Mouse (Mus musculus): ENCODE results near the gene Hnf4a. TPM values are rescaled to one million over a fixed set of nuclear protein-coding genes. Genes with fewer than 3 reads are reported as not detected.
"Not testable (repeated sequence)": the region's sequence is repeated elsewhere in the genome, so short reads cannot be mapped to it uniquely, and the experiment has no call there.

Hnf4a gene
- polyA plus RNA-seq (2015; fragmentation: Nextera tagmentation; extraction: Ambion mirVana): 85.1 and 85.9 TPM in 2 replicates

DNA sequence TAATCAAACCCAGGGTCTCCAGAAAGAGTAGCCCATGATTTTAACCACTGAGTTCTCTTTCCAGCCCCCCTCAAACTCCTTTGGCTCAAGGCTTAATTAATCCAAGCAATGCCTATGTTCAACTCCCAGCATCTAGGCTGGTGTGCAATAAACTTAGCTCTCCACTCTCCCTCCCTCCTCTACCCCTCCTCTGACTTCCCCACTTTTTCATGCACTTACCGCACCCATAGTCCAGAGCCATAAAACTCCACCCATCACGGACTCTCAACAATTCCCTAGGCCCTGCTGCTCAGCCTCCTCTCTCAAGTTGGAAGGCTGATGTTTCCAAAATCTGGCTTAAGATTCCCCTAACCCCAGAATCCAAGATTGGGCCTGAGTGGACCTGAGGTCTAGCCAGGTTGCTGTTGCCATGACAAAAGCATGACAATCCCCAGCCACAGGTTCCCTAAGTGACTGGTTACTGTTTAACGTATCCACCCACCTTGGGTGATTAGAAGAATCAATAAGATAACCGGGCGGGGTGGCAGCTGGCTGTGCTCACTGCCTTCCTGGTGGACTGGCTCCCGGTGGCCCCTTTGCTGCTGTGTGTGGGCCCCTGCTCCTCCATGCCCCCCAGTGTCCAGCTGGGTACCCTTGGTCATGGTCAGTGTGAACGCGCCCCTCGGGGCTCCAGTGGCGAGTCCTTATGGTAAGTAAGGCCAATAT is at the start of gene Hnf4a:
Gene Hnf4a, plus strand, starts transcription at position 509 of the 705 bp plus-strand sequence.
- no peaks in the 10 kb centered on the region for H3K36me3 ChIP-seq
- peak within 1 kb of the TSS; percentile 77 for H3K27ac ChIP-seq
- no peaks in the 10 kb centered on the region for H3K27me3 ChIP-seq (replicated peaks)
- peaks cover 10% of the 10 kb centered on the region for H3K4me1 ChIP-seq (replicated peaks)
- 55% methylated on average over 10 of the region's 10 CpGs for WGBS
- H3K4me2 ChIP-seq (replicated peaks): peak within 1 kb of the TSS; percentile 43
- H3K4me3 ChIP-seq (replicated peaks): peak within 1 kb of the TSS; percentile 43
- peak; percentile 90 for ATAC-seq
- H3K9ac ChIP-seq: peak within 1 kb of the TSS; percentile 41
- no peaks in the 10 kb centered on the region for H3K9me3 ChIP-seq

- peak; percentile 75 for ATAC-seq
Observed at GRCm38 (mm10) chr2:163458539-163459265, 47.9 kb upstream of the Hnf4a start.

DNA sequence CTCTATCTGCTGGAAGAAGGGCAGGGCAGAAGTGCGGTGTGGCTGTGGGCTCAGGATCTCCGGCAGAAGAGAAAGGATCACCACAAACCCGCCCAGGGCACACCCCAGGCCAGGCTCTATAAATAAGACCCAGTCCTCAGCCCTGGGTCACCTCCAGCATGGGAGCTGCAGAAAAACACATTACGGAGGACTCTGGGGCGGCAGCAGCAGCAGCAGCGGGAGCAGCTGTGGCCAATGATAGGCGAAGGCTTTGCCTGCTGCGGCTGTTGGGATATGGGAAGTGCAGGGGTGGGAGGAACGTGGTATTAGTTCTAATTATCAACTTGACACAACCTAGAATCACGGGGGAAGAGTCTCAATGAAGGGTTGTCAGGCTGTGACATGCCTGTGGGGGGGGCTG is 47.2 kb upstream of the Hnf4a start:
- Histone ChIP-seq H3K4me3 (replicated peaks) (no peak overlapping the region), H3K9ac (no peak overlapping the region), H3K4me2 (replicated peaks) (no peak overlapping the region), H3K9me3 (no peaks in the 10 kb centered on the region), H3K36me3 (no peaks in the 10 kb centered on the region), H3K4me1 (replicated peaks) (no peaks in the 10 kb centered on the region), H3K27me3 (replicated peaks) (peaks cover 20% of the 10 kb centered on the region), H3K27ac (no peak overlapping the region)
- 38% methylated on average over 10 of the region's 10 CpGs for WGBS
- ATAC-seq: no peak

More at GRCm38 (mm10) chr2:163458539-163459265, 47.9 kb upstream of the Hnf4a start:
- Histone ChIP-seq H3K27me3 (replicated peaks) (peaks cover 20% of the 10 kb centered on the region), H3K36me3 (no peaks in the 10 kb centered on the region), H3K4me3 (replicated peaks) (no peak overlapping the region), H3K9me3 (no peaks in the 10 kb centered on the region), H3K4me1 (replicated peaks) (no peaks in the 10 kb centered on the region), H3K4me2 (replicated peaks) (no peak overlapping the region), H3K27ac (no peak overlapping the region), H3K9ac (no peak overlapping the region)
- 44% methylated on average over 27 of the region's 27 CpGs for WGBS

- Histone ChIP-seq H3K4me2 (replicated peaks) (no peak overlapping the region), H3K9me3 (no peaks in the 10 kb centered on the region), H3K9ac (no peak overlapping the region), H3K4me3 (replicated peaks) (no peak overlapping the region), H3K4me1 (replicated peaks) (no peaks in the 10 kb centered on the region), H3K27me3 (replicated peaks) (peaks cover 20% of the 10 kb centered on the region), H3K27ac (no peak overlapping the region), H3K36me3 (no peaks in the 10 kb centered on the region)
- 89% methylated on average over 8 of the region's 8 CpGs for WGBS
- no peak for ATAC-seq
Observed at GRCm38 (mm10) chr2:163460622-163461021, 46.0 kb upstream of the Hnf4a start.

- H3K36me3 ChIP-seq; H3K9me3 ChIP-seq; H3K4me3 ChIP-seq (replicated peaks); ATAC-seq; H3K9ac ChIP-seq; H3K4me2 ChIP-seq (replicated peaks); H3K27ac ChIP-seq; H3K4me1 ChIP-seq (replicated peaks): not testable (repeated sequence)
- 96% methylated on average over 9 of the region's 9 CpGs for WGBS
- H3K27me3 ChIP-seq (replicated peaks): peaks cover 20% of the 10 kb centered on the region
Observed at GRCm38 (mm10) chr2:163461307-163461706, 45.3 kb upstream of the Hnf4a start.

DNA sequence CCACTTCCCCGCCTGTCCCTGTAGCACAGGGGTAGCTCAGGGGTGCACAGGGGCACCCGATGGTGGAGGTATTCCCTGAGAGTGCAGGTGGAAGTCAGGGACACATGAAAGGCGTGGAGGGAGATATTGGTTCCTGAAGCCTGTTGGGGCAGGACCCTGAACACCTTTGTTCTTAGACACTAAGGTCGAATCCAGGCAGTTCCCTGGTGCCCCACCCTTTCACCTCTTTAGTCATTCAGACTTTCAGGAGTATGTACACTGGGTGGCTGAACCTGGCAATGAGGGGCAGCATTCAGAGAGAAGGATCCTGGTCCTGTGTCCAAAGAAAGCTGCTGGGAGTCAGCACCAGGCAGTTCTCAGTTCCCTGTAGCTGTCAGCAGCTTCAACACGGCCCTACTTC is 44.2 kb upstream of the Hnf4a start:
- Histone ChIP-seq H3K4me3 (replicated peaks) (no peak overlapping the region), H3K27me3 (replicated peaks) (peaks cover 20% of the 10 kb centered on the region), H3K4me2 (replicated peaks) (no peak overlapping the region), H3K36me3 (no peaks in the 10 kb centered on the region), H3K9me3 (no peaks in the 10 kb centered on the region), H3K4me1 (replicated peaks) (no peaks in the 10 kb centered on the region), H3K27ac (no peak overlapping the region), H3K9ac (no peak overlapping the region)
- no peak for ATAC-seq
- WGBS: 66% methylated on average over 5 of the region's 5 CpGs

DNA sequence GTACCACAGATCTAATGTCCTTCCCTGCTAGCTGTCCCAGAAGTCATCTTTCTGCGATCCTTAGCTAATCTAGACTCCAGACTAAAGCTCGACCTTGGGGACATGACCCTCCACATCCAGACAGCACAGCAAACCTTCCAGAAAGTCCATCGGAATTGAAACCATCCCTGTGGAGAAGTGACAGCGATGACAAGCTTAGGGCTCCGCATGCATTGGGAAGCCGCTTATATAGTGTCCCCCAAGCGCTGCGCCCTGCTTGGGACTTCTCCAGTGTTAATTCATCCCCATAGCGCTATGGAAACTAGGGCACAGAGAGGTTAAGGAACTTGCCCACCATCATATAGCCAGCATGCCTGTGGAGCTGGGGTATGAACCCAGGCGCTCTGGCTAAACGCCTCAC is 43.8 kb upstream of the Hnf4a start:
- Histone ChIP-seq H3K9ac (no peak overlapping the region), H3K27me3 (replicated peaks) (peaks cover 19% of the 10 kb centered on the region), H3K4me3 (replicated peaks) (no peak overlapping the region), H3K9me3 (no peaks in the 10 kb centered on the region), H3K27ac (no peak overlapping the region), H3K4me2 (replicated peaks) (no peak overlapping the region), H3K4me1 (replicated peaks) (no peaks in the 10 kb centered on the region), H3K36me3 (no peaks in the 10 kb centered on the region)
- ATAC-seq: no peak
- 65% methylated on average over 11 of the region's 11 CpGs for WGBS

GRCm38 (mm10) chr2:163463251-163463769 is 43.3 kb upstream of the Hnf4a start:
- WGBS: 42% methylated on average over 10 of the region's 10 CpGs
- no peaks in the 10 kb centered on the region for H3K4me1 ChIP-seq (replicated peaks)
- H3K36me3 ChIP-seq: no peaks in the 10 kb centered on the region
- H3K27me3 ChIP-seq (replicated peaks): peaks cover 14% of the 10 kb centered on the region
- no peaks in the 10 kb centered on the region for H3K9me3 ChIP-seq
- ATAC-seq: no peak
- no peak overlapping the region for H3K27ac ChIP-seq
- H3K9ac ChIP-seq: no peak overlapping the region
- H3K4me2 ChIP-seq (replicated peaks): no peak overlapping the region
- H3K4me3 ChIP-seq (replicated peaks): no peak overlapping the region

GRCm38 (mm10) chr2:163463998-163464397 is 42.6 kb upstream of the Hnf4a start:
- H3K4me2 ChIP-seq (replicated peaks): no peak overlapping the region
- H3K36me3 ChIP-seq: peaks cover 5% of the 10 kb centered on the region
- no peak overlapping the region for H3K9ac ChIP-seq
- H3K4me1 ChIP-seq (replicated peaks): no peaks in the 10 kb centered on the region
- H3K4me3 ChIP-seq (replicated peaks): no peak overlapping the region
- no peak for ATAC-seq
- no peak overlapping the region for H3K27ac ChIP-seq
- H3K27me3 ChIP-seq (replicated peaks): peaks cover 7% of the 10 kb centered on the region
- whole genome bisulfite sequencing: 75% methylated on average over 4 of the region's 4 CpGs
- H3K9me3 ChIP-seq: no peaks in the 10 kb centered on the region

DNA sequence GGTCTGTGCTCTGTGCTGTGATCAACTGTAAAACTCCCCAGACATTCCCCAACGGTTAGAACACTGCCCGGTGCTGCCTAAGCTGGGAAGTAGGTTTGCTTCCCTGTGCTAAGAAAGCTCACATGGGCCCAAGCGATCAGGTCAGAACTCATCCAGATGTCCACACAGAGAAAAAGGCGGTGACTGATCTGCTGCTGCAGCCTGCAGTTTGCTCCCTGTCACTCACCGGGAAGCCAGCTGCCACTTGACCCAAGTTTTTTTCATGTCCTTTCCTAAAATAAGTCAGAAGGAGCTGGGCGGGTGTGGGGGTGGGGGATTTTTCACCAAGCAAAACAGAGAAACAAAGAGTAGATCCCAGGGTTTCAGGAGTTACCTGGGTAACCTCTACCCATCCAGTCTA is 42.0 kb upstream of the Hnf4a start:
- Histone ChIP-seq H3K27me3 (replicated peaks) (0 out of 2 replicates have a peak, but pooled peaks cover 2% of the 10 kb centered on the region), H3K36me3 (peaks cover 10% of the 10 kb centered on the region), H3K9ac (no peak overlapping the region), H3K4me2 (replicated peaks) (no peak overlapping the region), H3K4me1 (replicated peaks) (no peaks in the 10 kb centered on the region), H3K9me3 (no peaks in the 10 kb centered on the region), H3K4me3 (replicated peaks) (no peak overlapping the region), H3K27ac (no peak overlapping the region)
- WGBS: 72% methylated on average over 6 of the region's 6 CpGs
- ATAC-seq: no peak

GRCm38 (mm10) chr2:163466771-163467170 is 39.8 kb upstream of the Hnf4a start:
- H3K9ac ChIP-seq: no peak overlapping the region
- no peak overlapping the region for H3K4me2 ChIP-seq (replicated peaks)
- no peaks in the 10 kb centered on the region for H3K27me3 ChIP-seq (replicated peaks)
- H3K4me1 ChIP-seq (replicated peaks): peaks cover 6% of the 10 kb centered on the region
- no peak overlapping the region for H3K4me3 ChIP-seq (replicated peaks)
- 61% methylated on average over 8 of the region's 8 CpGs for WGBS
- H3K9me3 ChIP-seq: no peaks in the 10 kb centered on the region
- peaks cover 13% of the 10 kb centered on the region for H3K36me3 ChIP-seq
- peak; percentile 51 for ATAC-seq
- H3K27ac ChIP-seq: no peak overlapping the region

DNA sequence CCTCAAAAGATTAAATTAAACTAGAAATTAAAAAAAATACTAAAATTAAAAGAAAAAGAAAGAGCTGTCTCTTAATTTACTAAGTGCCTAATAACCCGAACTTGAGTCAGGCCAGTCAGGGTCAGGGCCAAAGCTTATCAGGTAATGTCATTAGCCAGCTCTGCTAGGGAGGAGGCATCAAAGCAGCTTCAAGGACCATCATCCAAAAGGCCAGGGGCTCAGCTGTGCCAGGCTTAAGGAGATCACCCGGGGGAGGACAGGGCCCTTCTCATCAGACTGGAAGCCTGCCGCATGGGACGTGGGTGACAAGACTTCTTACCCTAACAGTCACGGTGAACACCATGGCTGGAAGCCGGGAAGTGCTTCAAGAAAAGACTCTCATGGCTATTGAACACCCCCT is 39.0 kb upstream of the Hnf4a start:
- ATAC-seq: no peak
- Histone ChIP-seq H3K27me3 (replicated peaks) (no peaks in the 10 kb centered on the region), H3K9ac (no peak overlapping the region), H3K27ac (no peak overlapping the region), H3K9me3 (no peaks in the 10 kb centered on the region), H3K36me3 (peaks cover 13% of the 10 kb centered on the region), H3K4me2 (replicated peaks) (no peak overlapping the region), H3K4me3 (replicated peaks) (no peak overlapping the region), H3K4me1 (replicated peaks) (peaks cover 7% of the 10 kb centered on the region)
- WGBS: 92% methylated on average over 6 of the region's 6 CpGs
